Mouse (Mus musculus) liver, adult 2 months (tissue): ENCODE data around the gene Eef1g.

Experiments
- CTCF ChIP-seq: fragments of 200-500 bp; IDR thresholded peaks from 2 replicates; pipeline ENCODE4 v1.5.1; 2011; ENCODE audit warnings: low read depth, low read length, control low read depth
- POLR2A ChIP-seq: fragments of 200-500 bp; IDR thresholded peaks from 2 replicates; pipeline ENCODE4 v1.6.1; 2011; ENCODE audit warnings: low read length, control low read depth; ENCODE audit not compliant: insufficient read depth; ENCODE audit errors: extremely low read depth

GRCm38 (mm10) chr19:8945251-8945650 lies 21.6 kb upstream of the Eef1g start:
- no peak for TF ChIP-seq CTCF
- TF ChIP-seq POLR2A, result no peak
